Mouse (Mus musculus) forebrain, embryonic 16.5 days (tissue): ENCODE measurements at regions not wholly inside any gene's neighbourhood (a gene's known extent, or its start where the extent isn't known, plus 50 kb on each side); places are given as distances from the start of the nearest gene placed in this dataset.

Experiments
- ATAC-seq: fragments of 200-750 bp; cut with Nextera tagmentation; 2 replicates; pipeline ENCODE4 v1.8.0; 2017; ENCODE audit warnings: mild to moderate bottlenecking, moderate library complexity
- H3K27ac ChIP-seq: fragments of 300-500 bp; sonication (generic); 2 replicates; pipeline ENCODE4 v1.5.1; 2014; ENCODE audit warnings: low read length, control low read depth
- H3K27me3 ChIP-seq: fragments of 300-500 bp; sonication (generic); replicated peaks from 2 replicates; pipeline ENCODE4 v1.6.1; 2014; ENCODE audit warnings: low read length; ENCODE audit not compliant: control insufficient read depth, insufficient read depth
- H3K36me3 ChIP-seq: fragments of 300-500 bp; sonication (generic); 2 replicates; pipeline ENCODE4 v1.6.1; 2014; ENCODE audit not compliant: control insufficient read depth, insufficient read depth
- H3K4me1 ChIP-seq: fragments of 300-500 bp; sonication (generic); replicated peaks from 2 replicates; pipeline ENCODE4 v1.6.1; 2014; ENCODE audit warnings: low read length; ENCODE audit not compliant: control insufficient read depth, insufficient read depth
- H3K4me2 ChIP-seq: fragments of 300-500 bp; sonication (generic); 2 replicates; pipeline ENCODE4 v1.6.1; 2014; ENCODE audit warnings: mild to moderate bottlenecking, low read length, control low read depth
- H3K4me3 ChIP-seq: fragments of 300-500 bp; sonication (generic); replicated peaks from 2 replicates; pipeline ENCODE4 v1.5.1; 2014; ENCODE audit warnings: mild to moderate bottlenecking, low read length, control low read depth
- H3K9ac ChIP-seq: fragments of 300-500 bp; sonication (generic); replicated peaks from 2 replicates; pipeline ENCODE4 v1.6.1; 2014; ENCODE audit warnings: low read depth, low read length, control low read depth
- H3K9me3 ChIP-seq: fragments of 300-500 bp; sonication (generic); 2 replicates; pipeline ENCODE4 v1.6.1; 2016; ENCODE audit warnings: low read length; ENCODE audit not compliant: control insufficient read depth
- WGBS: fragments of 180-500 bp; shearing (Covaris S2); extraction: QIAGEN DNeasy Blood & Tissue Kit; methylation state at CpG from one replicate; pipeline ENCODE4 v1.1.7; 2014; 5-methylcytosine and 5-hydroxymethylcytosine counted together

DNA sequence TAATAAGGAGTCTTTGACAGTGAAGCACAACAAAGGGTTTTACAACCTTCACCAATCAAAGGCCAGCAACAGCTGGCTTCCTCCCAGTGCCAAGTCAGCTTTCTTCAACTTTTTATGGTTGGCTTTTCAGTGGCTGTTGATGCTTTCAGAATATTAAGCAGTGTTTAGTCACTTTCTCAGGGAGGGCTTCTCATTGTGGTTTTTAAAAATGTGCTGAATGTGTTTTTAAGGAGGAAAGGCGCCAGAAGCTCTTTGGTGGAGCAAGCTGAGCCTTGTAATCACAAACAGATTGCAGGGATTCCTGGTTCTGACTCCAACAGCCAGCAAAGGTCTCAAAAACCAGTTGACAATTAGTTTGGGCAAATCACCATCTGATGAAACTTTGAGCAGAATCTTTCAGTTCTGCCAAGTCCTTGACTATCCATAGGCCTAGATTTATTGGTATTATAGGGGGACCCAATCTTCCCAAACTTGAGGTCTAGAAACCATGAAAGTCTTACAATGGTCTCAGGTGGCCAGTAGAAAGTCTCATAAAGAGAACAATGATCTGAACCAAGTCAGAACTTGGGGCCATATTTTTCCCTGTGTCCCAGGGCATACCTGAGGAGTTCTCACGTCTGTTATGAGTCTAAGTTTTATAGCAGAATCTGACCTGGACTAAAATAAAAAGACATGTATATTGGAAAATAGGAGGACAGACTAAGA is 251.9 kb upstream of the Cpeb2 start:
- no peak for ATAC-seq
- Histone ChIP-seq H3K36me3 (no peaks in the 10 kb centered on the region), H3K4me2 (no peak overlapping the region), H3K4me1 (no peaks in the 10 kb centered on the region), H3K4me3 (no peak overlapping the region), H3K9me3 (no peaks in the 10 kb centered on the region), H3K27ac (no peak overlapping the region), H3K9ac (no peak overlapping the region), H3K27me3 (no peaks in the 10 kb centered on the region)
- 64% methylated on average over 2 of the region's 2 CpGs for whole genome bisulfite sequencing

DNA sequence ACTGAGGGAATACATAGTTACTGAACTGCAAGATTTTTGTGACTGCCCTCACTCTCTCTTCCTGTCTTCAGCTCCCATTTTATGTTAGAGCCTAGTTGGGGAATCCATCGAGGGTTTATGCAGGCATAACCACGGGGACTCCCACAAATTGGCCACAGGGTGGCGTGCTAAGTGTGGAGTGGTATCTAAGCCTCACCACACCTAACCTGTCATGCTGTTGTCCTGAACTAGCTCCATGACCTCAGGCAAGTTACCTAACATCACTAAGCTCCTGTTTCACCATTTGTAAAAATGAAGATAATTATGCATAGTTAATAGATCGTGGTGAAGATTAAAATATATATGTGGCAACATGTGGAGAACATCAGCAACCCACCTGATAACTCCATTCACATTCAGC is 246.8 kb upstream of the Cpeb2 start:
- Histone ChIP-seq H3K27ac (no peak overlapping the region), H3K9me3 (no peaks in the 10 kb centered on the region), H3K4me2 (no peak overlapping the region), H3K36me3 (no peaks in the 10 kb centered on the region), H3K9ac (no peak overlapping the region), H3K4me1 (no peaks in the 10 kb centered on the region), H3K27me3 (no peaks in the 10 kb centered on the region), H3K4me3 (no peak overlapping the region)
- ATAC-seq, result no peak
- 69% methylated on average over 4 of the region's 4 CpGs for WGBS

DNA sequence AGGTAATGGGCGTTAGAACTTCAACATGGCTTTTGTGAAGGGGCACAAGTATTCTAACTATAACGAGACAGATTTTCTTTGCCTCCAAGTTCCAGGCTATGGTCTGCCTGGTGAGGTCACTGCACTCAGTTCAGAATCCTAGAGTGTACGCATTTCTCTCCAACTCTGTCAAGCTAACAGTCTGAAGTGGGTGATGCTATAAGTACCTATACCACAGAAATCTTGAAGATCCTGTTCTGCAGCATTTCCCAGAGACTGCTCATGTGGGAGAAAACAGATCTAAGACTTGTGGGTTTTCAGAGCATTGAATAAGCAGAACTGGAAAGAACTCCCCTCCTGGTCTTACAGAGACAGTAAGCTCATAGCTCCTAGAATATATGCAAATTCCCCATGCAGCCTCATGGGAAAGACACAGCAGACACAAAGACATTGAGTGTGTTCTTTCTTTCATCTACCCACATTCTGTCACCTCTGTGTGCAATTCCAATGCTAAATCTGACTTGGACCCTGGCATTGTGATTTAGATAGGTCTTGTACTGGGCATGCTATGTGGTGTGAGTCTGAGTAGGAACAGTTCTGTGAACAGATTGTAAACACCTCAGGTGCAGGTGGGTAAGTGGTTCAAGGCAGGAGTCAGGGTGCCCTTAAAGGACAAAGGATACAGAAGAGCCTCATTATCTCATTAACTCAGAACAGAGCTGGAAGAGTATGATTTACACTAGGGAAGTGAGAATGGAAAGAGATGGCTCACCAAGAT is 245.1 kb upstream of the Cpeb2 start:
- no peak overlapping the region for H3K4me2 ChIP-seq
- no peak for ATAC-seq

DNA sequence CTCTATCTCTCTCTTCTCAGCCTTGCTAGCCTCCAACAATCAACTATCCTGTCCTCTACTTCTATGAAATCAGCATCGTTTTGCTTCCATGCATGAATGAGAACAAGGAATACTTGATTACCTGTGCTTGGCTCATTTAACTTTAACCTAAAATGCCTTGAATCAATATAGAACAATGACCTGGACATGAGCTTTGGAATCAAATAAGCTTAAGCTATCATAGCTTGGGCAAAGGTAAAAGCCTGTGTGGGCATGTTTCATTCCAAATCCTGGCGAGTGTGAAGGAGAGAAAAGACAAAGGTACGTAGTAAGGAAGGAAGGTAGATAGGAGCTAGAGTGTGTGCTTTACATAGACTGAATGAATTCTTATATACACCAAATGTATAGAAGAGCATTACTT is 243.7 kb upstream of the Cpeb2 start:
- H3K4me2 ChIP-seq, result no peak overlapping the region
- no peaks in the 10 kb centered on the region for H3K36me3 ChIP-seq
- no peaks in the 10 kb centered on the region for H3K27me3 ChIP-seq
- H3K27ac ChIP-seq, result no peak overlapping the region
- no peak overlapping the region for H3K9ac ChIP-seq
- no peaks in the 10 kb centered on the region for H3K9me3 ChIP-seq
- 88% methylated on average over 3 of the region's 3 CpGs for WGBS
- no peak overlapping the region for H3K4me3 ChIP-seq
- no peaks in the 10 kb centered on the region for H3K4me1 ChIP-seq
- no peak for ATAC-seq

More for the DNA sequence above, 245.1 kb upstream of the Cpeb2 start:
- Histone ChIP-seq H3K27me3 (no peaks in the 10 kb centered on the region), H3K9me3 (no peaks in the 10 kb centered on the region), H3K27ac (no peak overlapping the region), H3K4me3 (no peak overlapping the region), H3K36me3 (no peaks in the 10 kb centered on the region), H3K4me1 (no peaks in the 10 kb centered on the region), H3K9ac (no peak overlapping the region)
- 75% methylated on average over 3 of the region's 3 CpGs for WGBS

DNA sequence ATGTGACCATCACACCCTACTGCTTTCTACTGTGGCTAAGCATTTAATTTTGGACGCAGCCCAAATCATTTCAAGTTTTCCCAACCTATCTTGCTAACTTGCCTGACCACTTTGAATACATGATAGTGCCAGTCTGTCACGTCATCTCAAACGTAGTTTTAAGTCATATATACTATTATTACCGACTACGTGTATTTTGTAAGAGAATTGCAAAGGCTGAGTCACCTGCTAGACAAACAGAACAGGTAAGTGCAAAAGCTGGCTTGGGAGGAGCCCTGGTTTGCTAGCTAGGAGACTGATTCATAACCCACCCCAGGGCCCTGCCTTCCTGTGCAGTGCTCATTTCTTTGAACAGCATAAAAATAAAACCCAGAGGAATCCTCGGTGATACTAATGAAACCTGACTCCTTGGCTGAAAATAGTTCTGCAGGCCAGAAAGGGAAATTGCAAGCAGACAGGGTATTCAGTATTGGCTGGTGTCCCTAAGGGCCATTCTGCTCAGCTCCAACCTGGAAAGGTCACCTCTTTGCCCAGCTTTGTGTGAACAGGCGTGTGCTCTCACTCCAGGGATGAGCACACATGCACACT is 208.9 kb upstream of the Cpeb2 start:
- WGBS, result 85% methylated on average over 7 of the region's 7 CpGs
- Histone ChIP-seq H3K4me2 (no peak overlapping the region), H3K9ac (no peak overlapping the region), H3K36me3 (no peaks in the 10 kb centered on the region), H3K27ac (no peak overlapping the region), H3K9me3 (no peaks in the 10 kb centered on the region), H3K4me1 (no peaks in the 10 kb centered on the region), H3K27me3 (no peaks in the 10 kb centered on the region), H3K4me3 (no peak overlapping the region)
- no peak for ATAC-seq

DNA sequence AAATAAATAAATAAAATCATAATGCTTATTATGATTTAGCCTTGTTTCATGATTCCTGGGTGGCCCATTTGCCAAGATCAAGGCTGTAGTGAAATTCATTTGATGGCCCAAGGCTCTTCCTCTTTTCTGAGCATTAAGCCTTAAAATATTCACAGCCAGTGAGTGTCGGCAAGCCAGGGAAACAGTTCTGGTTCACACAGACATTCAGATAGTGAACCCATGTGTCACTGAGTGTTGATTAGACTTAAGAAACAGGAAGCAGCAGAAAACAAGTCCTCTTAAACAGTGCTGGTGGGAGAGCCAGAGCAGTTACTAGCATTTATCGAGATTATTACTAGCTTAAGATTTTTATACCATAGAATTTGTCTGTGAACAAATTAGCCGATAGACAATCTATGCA is 201.7 kb upstream of the Cpeb2 start:
- 76% methylated on average over 3 of the region's 3 CpGs for WGBS

DNA sequence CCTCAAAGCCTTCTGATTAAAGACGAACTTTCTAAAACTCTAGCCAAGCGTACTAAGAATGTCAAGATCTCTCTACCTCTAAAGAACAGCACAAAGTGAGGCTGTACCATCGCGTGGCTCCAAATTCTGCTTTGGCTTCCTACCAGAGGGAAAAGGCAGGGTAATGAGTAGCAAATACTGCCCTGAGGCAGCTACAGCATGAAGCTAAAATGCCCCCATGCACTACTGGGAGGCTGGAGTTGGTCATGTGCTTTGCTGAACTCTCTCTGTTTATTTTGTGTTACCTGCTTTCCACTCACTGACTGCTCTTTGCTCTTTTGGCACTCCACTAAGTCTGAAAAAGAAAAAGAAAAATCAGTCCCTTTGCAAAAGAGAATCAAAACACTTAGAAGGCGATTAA is 201.1 kb upstream of the Cpeb2 start:
- Histone ChIP-seq H3K27me3 (no peaks in the 10 kb centered on the region), H3K36me3 (no peaks in the 10 kb centered on the region), H3K4me3 (no peak overlapping the region), H3K4me2 (no peak overlapping the region), H3K27ac (no peak overlapping the region), H3K9me3 (no peaks in the 10 kb centered on the region), H3K9ac (no peak overlapping the region), H3K4me1 (no peaks in the 10 kb centered on the region)
- ATAC-seq, result no peak
- WGBS, result 62% methylated on average over 5 of the region's 5 CpGs

More for the DNA sequence above, 201.7 kb upstream of the Cpeb2 start:
- ATAC-seq, result no peak
- no peak overlapping the region for H3K4me3 ChIP-seq
- no peak overlapping the region for H3K9ac ChIP-seq
- H3K36me3 ChIP-seq, result no peaks in the 10 kb centered on the region
- no peaks in the 10 kb centered on the region for H3K9me3 ChIP-seq
- H3K27me3 ChIP-seq, result no peaks in the 10 kb centered on the region
- H3K4me2 ChIP-seq, result no peak overlapping the region
- no peak overlapping the region for H3K27ac ChIP-seq
- no peaks in the 10 kb centered on the region for H3K4me1 ChIP-seq

DNA sequence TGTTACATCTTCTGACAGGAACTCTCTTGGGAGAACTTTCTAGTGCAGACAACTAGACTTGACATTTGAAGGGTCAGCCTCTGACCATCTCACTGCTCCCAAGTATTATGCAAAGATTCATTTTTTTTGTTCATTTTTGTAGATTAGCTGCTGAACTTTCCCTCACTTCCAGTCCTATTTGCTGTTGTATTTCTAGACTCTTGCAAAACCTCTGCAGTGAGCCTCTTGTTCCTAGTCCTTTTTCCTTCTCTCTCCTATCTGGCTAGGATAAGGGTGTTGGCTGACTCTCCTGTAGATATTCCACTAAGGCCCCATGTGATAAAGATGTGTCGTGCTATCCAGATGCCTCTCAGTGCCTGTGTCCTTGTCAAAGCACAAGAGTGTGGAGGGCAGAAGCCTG is 198.5 kb upstream of the Cpeb2 start:
- no peak overlapping the region for H3K27ac ChIP-seq
- no peaks in the 10 kb centered on the region for H3K36me3 ChIP-seq
- no peaks in the 10 kb centered on the region for H3K4me1 ChIP-seq
- H3K9ac ChIP-seq, result no peak overlapping the region
- H3K4me2 ChIP-seq, result no peak overlapping the region
- WGBS, result 68% methylated on average over 1 of the region's 1 CpGs
- no peaks in the 10 kb centered on the region for H3K27me3 ChIP-seq
- no peaks in the 10 kb centered on the region for H3K9me3 ChIP-seq
- no peak overlapping the region for H3K4me3 ChIP-seq
- ATAC-seq, result no peak

DNA sequence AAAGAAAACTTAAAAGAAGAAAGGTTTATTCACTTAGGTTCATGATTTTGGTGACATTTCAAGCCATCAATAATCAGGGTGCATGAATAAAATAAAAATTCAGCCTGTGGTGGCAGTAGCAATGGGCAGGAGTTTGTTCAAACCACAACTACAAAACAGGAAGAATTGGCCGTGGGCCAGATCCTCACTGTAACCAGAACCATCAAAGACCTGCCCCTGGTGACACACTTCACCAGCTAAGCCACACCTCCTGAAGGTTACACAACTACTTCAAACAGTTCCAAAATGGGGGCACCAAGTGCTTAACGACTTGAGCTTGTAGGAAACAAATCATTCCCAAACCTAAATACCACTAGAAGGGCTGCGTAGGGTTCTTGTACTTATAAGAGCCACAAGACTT is 195.4 kb upstream of the Cpeb2 start:
- Histone ChIP-seq H3K27me3 (no peaks in the 10 kb centered on the region), H3K4me3 (no peak overlapping the region), H3K4me1 (no peaks in the 10 kb centered on the region), H3K27ac (no peak overlapping the region), H3K4me2 (no peak overlapping the region), H3K9me3 (no peaks in the 10 kb centered on the region), H3K36me3 (no peaks in the 10 kb centered on the region), H3K9ac (no peak overlapping the region)
- 57% methylated on average over 3 of the region's 3 CpGs for WGBS
- ATAC-seq, result no peak
